Mouse (Mus musculus): Measurements from ENCODE around the gene Fgd3. TPM values are rescaled to one million over a fixed set of nuclear protein-coding genes. Genes with fewer than 3 reads are reported as not detected.

Fgd3 gene
- polyA plus RNA-seq, 1 experiment from 2014 or later = 2.8 TPM

GRCm38 (mm10) chr13:49245251-49245650, 74.9 kb downstream of the Fgd3 start:
- H3K9ac ChIP-seq (ENCODE audit: low read length) = no peak overlapping the region
- 47% methylated on average over 4 of the region's 4 CpGs for WGBS
- H3K27ac ChIP-seq (ENCODE audit: low read depth, low read length) = no peak overlapping the region
- H3K4me3 ChIP-seq (ENCODE audit: low read depth, low read length) = no peak overlapping the region
- peaks cover 6% of the 10 kb centered on the region; the same call in 1 of the 2 replicates for H3K4me1 ChIP-seq (ENCODE audit: control insufficient read depth, insufficient read depth, low read length)
- ATAC-seq = no peak
- H3K4me2 ChIP-seq (ENCODE audit: low read length) = no peak overlapping the region
- H3K9me3 ChIP-seq (replicated peaks; ENCODE audit: control insufficient read depth, low read length) = no peaks in the 10 kb centered on the region
- DNase-seq (ENCODE audit: low spot score) = no peak
- H3K36me3 ChIP-seq (ENCODE audit: control insufficient read depth, insufficient read depth, low read length) = no peaks in the 10 kb centered on the region
- peaks cover 21% of the 10 kb centered on the region for H3K27me3 ChIP-seq (replicated peaks; ENCODE audit: control insufficient read depth, insufficient read depth, low read length)

- H3K36me3 ChIP-seq (ENCODE audit: control insufficient read depth, insufficient read depth, low read length) = no peaks in the 10 kb centered on the region
- 98% methylated on average over 2 of the region's 2 CpGs for WGBS
- DNase-seq (ENCODE audit: low spot score) = no peak
These were observed 76.6 kb downstream of the Fgd3 start for GRCm38 (mm10) chr13:49243492-49243891.

GRCm38 (mm10) chr13:49242321-49243065, 77.6 kb downstream of the Fgd3 start:
- no peaks in the 10 kb centered on the region for H3K36me3 ChIP-seq (ENCODE audit: control insufficient read depth, insufficient read depth, low read length)
- H3K27ac ChIP-seq (ENCODE audit: low read depth, low read length) = no peak overlapping the region
- peaks cover under 1% of the 10 kb centered on the region; the same call in 1 of the 2 replicates for H3K4me1 ChIP-seq (ENCODE audit: control insufficient read depth, insufficient read depth, low read length)
- DNase-seq (ENCODE audit: low spot score) (no peak), ATAC-seq (no peak)
- H3K4me2 ChIP-seq (ENCODE audit: low read length) = no peak overlapping the region
- no peak overlapping the region for H3K9ac ChIP-seq (ENCODE audit: low read length)
- H3K9me3 ChIP-seq (replicated peaks; ENCODE audit: control insufficient read depth, low read length) = no peaks in the 10 kb centered on the region
- peaks cover 8% of the 10 kb centered on the region for H3K27me3 ChIP-seq (replicated peaks; ENCODE audit: control insufficient read depth, insufficient read depth, low read length)
- whole genome bisulfite sequencing = 83% methylated on average over 9 of the region's 9 CpGs
- no peak overlapping the region for H3K4me3 ChIP-seq (ENCODE audit: low read depth, low read length)

More at GRCm38 (mm10) chr13:49243492-49243891, 76.6 kb downstream of the Fgd3 start:
- H3K4me1 ChIP-seq (ENCODE audit: control insufficient read depth, insufficient read depth, low read length) = peaks cover 6% of the 10 kb centered on the region; the same call in 1 of the 2 replicates
- H3K27ac ChIP-seq (ENCODE audit: low read depth, low read length) = no peak overlapping the region
- ATAC-seq = no peak
- no peak overlapping the region for H3K4me2 ChIP-seq (ENCODE audit: low read length)
- peaks cover 18% of the 10 kb centered on the region for H3K27me3 ChIP-seq (replicated peaks; ENCODE audit: control insufficient read depth, insufficient read depth, low read length)
- H3K9me3 ChIP-seq (replicated peaks; ENCODE audit: control insufficient read depth, low read length) = no peaks in the 10 kb centered on the region
- H3K9ac ChIP-seq (ENCODE audit: low read length) = no peak overlapping the region
- no peak overlapping the region for H3K4me3 ChIP-seq (ENCODE audit: low read depth, low read length)

- 92% methylated on average over 8 of the region's 8 CpGs for WGBS
- H3K27me3 ChIP-seq (replicated peaks; ENCODE audit: control insufficient read depth, insufficient read depth, low read length) = no peaks in the 10 kb centered on the region
- H3K9me3 ChIP-seq (replicated peaks; ENCODE audit: control insufficient read depth, low read length) = no peaks in the 10 kb centered on the region
- H3K27ac ChIP-seq (ENCODE audit: low read depth, low read length) = no peak overlapping the region
- ATAC-seq = no peak
- no peaks in the 10 kb centered on the region for H3K36me3 ChIP-seq (ENCODE audit: control insufficient read depth, insufficient read depth, low read length)
- H3K9ac ChIP-seq (ENCODE audit: low read length) = no peak overlapping the region
- DNase-seq (ENCODE audit: low spot score) = no peak
- no peaks in the 10 kb centered on the region for H3K4me1 ChIP-seq (ENCODE audit: control insufficient read depth, insufficient read depth, low read length)
- no peak overlapping the region for H3K4me3 ChIP-seq (ENCODE audit: low read depth, low read length)
- H3K4me2 ChIP-seq (ENCODE audit: low read length) = no peak overlapping the region
These were observed 81.4 kb downstream of the Fgd3 start for GRCm38 (mm10) chr13:49238737-49239136.

- Histone ChIP-seq H3K4me3 (ENCODE audit: low read depth, low read length) (no peak overlapping the region), H3K27me3 (replicated peaks; ENCODE audit: control insufficient read depth, insufficient read depth, low read length) (no peaks in the 10 kb centered on the region), H3K4me2 (ENCODE audit: low read length) (no peak overlapping the region), H3K27ac (ENCODE audit: low read depth, low read length) (no peak overlapping the region), H3K4me1 (ENCODE audit: control insufficient read depth, insufficient read depth, low read length) (no peaks in the 10 kb centered on the region), H3K36me3 (ENCODE audit: control insufficient read depth, insufficient read depth, low read length) (no peaks in the 10 kb centered on the region), H3K9ac (ENCODE audit: low read length) (no peak overlapping the region), H3K9me3 (replicated peaks; ENCODE audit: control insufficient read depth, low read length) (no peaks in the 10 kb centered on the region)
- WGBS = 88% methylated on average over 8 of the region's 8 CpGs
- no peak for ATAC-seq
- DNase-seq (ENCODE audit: low spot score) = no peak
These were observed 82.5 kb downstream of the Fgd3 start for GRCm38 (mm10) chr13:49237617-49238016.

- H3K27ac ChIP-seq (ENCODE audit: low read depth, low read length) = no peak overlapping the region
- no peaks in the 10 kb centered on the region for H3K4me1 ChIP-seq (ENCODE audit: control insufficient read depth, insufficient read depth, low read length)
- WGBS = 94% methylated on average over 4 of the region's 4 CpGs
These were observed 85.4 kb downstream of the Fgd3 start for GRCm38 (mm10) chr13:49234711-49235110.

GRCm38 (mm10) chr13:49233792-49234572, 86.1 kb downstream of the Fgd3 start:
- 79% methylated on average over 8 of the region's 8 CpGs for WGBS
- no peaks in the 10 kb centered on the region for H3K9me3 ChIP-seq (replicated peaks; ENCODE audit: control insufficient read depth, low read length)
- no peak overlapping the region for H3K27ac ChIP-seq (ENCODE audit: low read depth, low read length)
- H3K4me1 ChIP-seq (ENCODE audit: control insufficient read depth, insufficient read depth, low read length) = no peaks in the 10 kb centered on the region
- H3K36me3 ChIP-seq (ENCODE audit: control insufficient read depth, insufficient read depth, low read length) = no peaks in the 10 kb centered on the region
- DNase-seq (ENCODE audit: low spot score) (no peak), ATAC-seq (no peak)
- H3K27me3 ChIP-seq (replicated peaks; ENCODE audit: control insufficient read depth, insufficient read depth, low read length) = no peaks in the 10 kb centered on the region
- H3K4me3 ChIP-seq (ENCODE audit: low read depth, low read length) = no peak overlapping the region
- H3K4me2 ChIP-seq (ENCODE audit: low read length) = no peak overlapping the region
- no peak overlapping the region for H3K9ac ChIP-seq (ENCODE audit: low read length)

More at GRCm38 (mm10) chr13:49234711-49235110, 85.4 kb downstream of the Fgd3 start:
- no peak overlapping the region for H3K4me2 ChIP-seq (ENCODE audit: low read length)
- H3K27me3 ChIP-seq (replicated peaks; ENCODE audit: control insufficient read depth, insufficient read depth, low read length) = no peaks in the 10 kb centered on the region
- no peak for DNase-seq (ENCODE audit: low spot score)
- no peak overlapping the region for H3K4me3 ChIP-seq (ENCODE audit: low read depth, low read length)
- H3K9me3 ChIP-seq (replicated peaks; ENCODE audit: control insufficient read depth, low read length) = no peaks in the 10 kb centered on the region
- H3K36me3 ChIP-seq (ENCODE audit: control insufficient read depth, insufficient read depth, low read length) = no peaks in the 10 kb centered on the region
- H3K9ac ChIP-seq (ENCODE audit: low read length) = no peak overlapping the region
- ATAC-seq = no peak

- DNase-seq (ENCODE audit: low spot score) = no peak
- H3K9me3 ChIP-seq (replicated peaks; ENCODE audit: control insufficient read depth, low read length) = no peaks in the 10 kb centered on the region
- WGBS = 37% methylated on average over 4 of the region's 4 CpGs
These were observed 94.5 kb downstream of the Fgd3 start for GRCm38 (mm10) chr13:49225633-49226032.

GRCm38 (mm10) chr13:49225159-49225558, 95.0 kb downstream of the Fgd3 start:
- Histone ChIP-seq H3K4me2 (ENCODE audit: low read length) (no peak overlapping the region), H3K4me3 (ENCODE audit: low read depth, low read length) (no peak overlapping the region), H3K27me3 (replicated peaks; ENCODE audit: control insufficient read depth, insufficient read depth, low read length) (no peaks in the 10 kb centered on the region), H3K27ac (ENCODE audit: low read depth, low read length) (no peak overlapping the region), H3K36me3 (ENCODE audit: control insufficient read depth, insufficient read depth, low read length) (no peaks in the 10 kb centered on the region), H3K9ac (ENCODE audit: low read length) (no peak overlapping the region), H3K4me1 (ENCODE audit: control insufficient read depth, insufficient read depth, low read length) (no peaks in the 10 kb centered on the region), H3K9me3 (replicated peaks; ENCODE audit: control insufficient read depth, low read length) (no peaks in the 10 kb centered on the region)
- no peak for DNase-seq (ENCODE audit: low spot score)
- WGBS = 78% methylated on average over 3 of the region's 3 CpGs
- ATAC-seq = no peak

More at GRCm38 (mm10) chr13:49225633-49226032, 94.5 kb downstream of the Fgd3 start:
- Histone ChIP-seq H3K4me2 (ENCODE audit: low read length) (no peak overlapping the region), H3K9ac (ENCODE audit: low read length) (no peak overlapping the region), H3K36me3 (ENCODE audit: control insufficient read depth, insufficient read depth, low read length) (no peaks in the 10 kb centered on the region), H3K4me1 (ENCODE audit: control insufficient read depth, insufficient read depth, low read length) (no peaks in the 10 kb centered on the region), H3K27me3 (replicated peaks; ENCODE audit: control insufficient read depth, insufficient read depth, low read length) (no peaks in the 10 kb centered on the region), H3K4me3 (ENCODE audit: low read depth, low read length) (no peak overlapping the region), H3K27ac (ENCODE audit: low read depth, low read length) (no peak overlapping the region)
- no peak for ATAC-seq

All from forebrain, embryonic 14.5 days (tissue).